Mouse (Mus musculus): ENCODE results near the gene Prps1. TPM values are rescaled to one million over a fixed set of nuclear protein-coding genes. Genes with fewer than 3 reads are reported as not detected.

Gene Prps1
- polyA plus RNA-seq, 1 experiment from 2014 or later: 89.4 TPM

DNA sequence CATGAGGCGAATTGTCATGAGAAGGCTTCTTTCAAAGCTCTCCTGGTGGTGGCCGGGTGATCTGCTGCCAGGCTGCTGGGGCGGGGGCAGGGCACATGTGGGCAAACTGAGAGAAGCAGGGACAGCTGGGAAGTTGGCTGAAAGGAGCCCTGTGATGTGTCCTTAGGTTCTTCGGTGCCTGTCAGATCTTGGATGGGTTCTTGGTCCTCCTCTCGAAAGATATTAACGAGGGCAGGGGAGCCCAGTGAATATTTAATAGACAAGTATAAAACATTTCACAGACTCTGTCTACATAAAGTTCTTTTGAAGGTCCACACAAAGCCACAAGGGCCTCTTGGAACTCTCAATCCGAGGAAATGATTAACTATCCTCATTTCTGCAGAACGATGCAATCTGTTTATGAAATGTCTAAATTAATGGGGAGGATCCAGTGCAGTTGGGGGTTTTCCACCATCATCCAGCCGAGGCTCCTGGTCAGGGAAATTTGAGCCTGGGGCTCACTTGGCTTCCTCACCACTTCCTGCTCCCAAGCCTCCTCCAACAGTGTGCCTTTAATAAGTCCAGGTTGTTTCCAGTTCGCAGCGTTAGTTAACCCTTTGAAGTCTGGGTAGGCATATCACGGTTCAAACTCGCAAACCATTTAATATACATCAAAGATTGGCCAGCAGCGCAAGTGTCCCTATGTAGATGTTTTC is 65.8 kb downstream of the Prps1 start:
- no peaks in the 10 kb centered on the region for H3K4me1 ChIP-seq (replicated peaks; ENCODE audit: control insufficient read depth, insufficient read depth, low read length)
- H3K36me3 ChIP-seq (replicated peaks; ENCODE audit: control insufficient read depth, insufficient read depth): no peaks in the 10 kb centered on the region
- no peak overlapping the region for H3K9ac ChIP-seq
- H3K9me3 ChIP-seq (ENCODE audit: control insufficient read depth, low read length): no peaks in the 10 kb centered on the region
- H3K4me2 ChIP-seq (replicated peaks): no peak overlapping the region
- ATAC-seq (ENCODE audit: low FRiP score): no peak
- WGBS: 74% methylated on average over 14 of the region's 14 CpGs
- H3K4me3 ChIP-seq (replicated peaks; ENCODE audit: low read length): no peak overlapping the region
- no peak for DNase-seq (ENCODE audit: low spot score)
- peaks cover 37% of the 10 kb centered on the region for H3K27me3 ChIP-seq (ENCODE audit: control insufficient read depth, insufficient read depth, low read length)
- H3K27ac ChIP-seq: no peak overlapping the region

DNA sequence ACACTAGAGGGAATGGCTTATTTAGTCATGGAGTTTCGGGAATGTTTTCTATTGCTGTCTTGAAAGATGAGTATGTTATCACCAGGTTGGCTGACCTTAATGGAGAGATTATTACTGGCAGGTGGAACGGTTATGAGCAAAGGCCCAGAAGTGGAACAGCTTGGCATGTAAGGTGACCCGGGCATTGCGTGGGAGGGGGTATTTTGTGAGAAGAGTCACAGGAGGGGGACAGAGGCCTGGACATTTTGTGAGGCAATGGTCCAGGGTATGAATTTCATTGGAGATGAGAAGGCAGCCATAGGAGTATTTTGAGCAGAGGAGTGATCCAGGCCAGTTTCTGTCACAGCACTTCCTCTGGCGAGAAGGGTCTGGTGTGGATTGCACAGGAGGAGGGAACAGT is 67.8 kb downstream of the Prps1 start:
- H3K4me3 ChIP-seq (replicated peaks; ENCODE audit: low read length): no peak overlapping the region
- DNase-seq (ENCODE audit: low spot score) (no peak), ATAC-seq (ENCODE audit: low FRiP score) (no peak)
- WGBS: 91% methylated on average over 5 of the region's 5 CpGs
- no peaks in the 10 kb centered on the region for H3K4me1 ChIP-seq (replicated peaks; ENCODE audit: control insufficient read depth, insufficient read depth, low read length)
- no peaks in the 10 kb centered on the region for H3K9me3 ChIP-seq (ENCODE audit: control insufficient read depth, low read length)
- H3K27me3 ChIP-seq (ENCODE audit: control insufficient read depth, insufficient read depth, low read length): peaks cover 24% of the 10 kb centered on the region; the same call in 1 of the 2 replicates
- no peaks in the 10 kb centered on the region for H3K36me3 ChIP-seq (replicated peaks; ENCODE audit: control insufficient read depth, insufficient read depth)
- no peak overlapping the region for H3K27ac ChIP-seq
- H3K9ac ChIP-seq: no peak overlapping the region
- no peak overlapping the region for H3K4me2 ChIP-seq (replicated peaks)

Other genes with a start within 250 kb of the Prps1 start
- gene Frmpd3, start 114.3 kb upstream of the Prps1 start, polyA plus RNA-seq (2014; fragmentation: Nextera tagmentation; extraction: Ambion mirVana): 4.2 and 4.5 TPM in 2 replicates
- 119 and 131 TPM in 2 replicates for gene Tsc22d3, start 144.0 kb downstream of the Prps1 start, polyA plus RNA-seq (2014; fragmentation: Nextera tagmentation; extraction: Ambion mirVana)
- gene Mid2, start 208.0 kb downstream of the Prps1 start, polyA plus RNA-seq (2014; fragmentation: Nextera tagmentation; extraction: Ambion mirVana): 11.0 and 13.2 TPM in 2 replicates

All from hindbrain, embryonic 14.5 days (tissue).